Mouse (Mus musculus): ENCODE data around the gene Lyrm1.

DNA sequence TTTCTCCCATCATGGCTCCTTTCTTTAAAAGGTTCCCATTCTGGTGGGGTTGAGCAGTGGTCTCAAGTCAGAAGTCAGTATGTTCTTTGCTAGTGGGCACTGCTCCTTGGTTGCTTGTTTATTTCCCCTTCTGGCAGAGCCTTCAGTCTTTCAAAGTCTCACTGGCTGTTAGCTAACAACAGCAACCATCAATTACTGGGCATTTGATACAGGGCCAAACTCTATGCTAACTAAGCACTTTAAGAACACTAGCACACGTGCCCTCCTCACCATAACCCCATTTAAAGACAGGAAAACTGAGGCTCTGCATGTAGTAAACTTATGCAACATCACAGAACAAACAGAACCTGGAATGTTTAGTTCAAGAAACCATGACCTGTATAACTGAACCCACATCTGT lies 33.5 kb upstream of the Lyrm1 start:
- TF ChIP-seq CTCF (IDR thresholded peaks at IDR 0.05) (no peak), POLR2A (IDR thresholded peaks at IDR 0.05; ENCODE audit: insufficient read depth, low read depth, low read length) (no peak)

All from heart, adult 2 months (tissue).